Mouse (Mus musculus) small intestine, adult 2 months (tissue): ENCODE results near the gene Mycn. TPM values are rescaled to one million over a fixed set of nuclear protein-coding genes. Genes with fewer than 3 reads are reported as not detected.

Source experiments
- H3K27ac ChIP-seq: fragments of 200-500 bp; 2 replicates; pipeline ENCODE4 v1.5.1; 2012; ENCODE audit warnings: low read depth, low read length, control low read depth, inconsistent platforms; ENCODE audit not compliant: insufficient read depth
- H3K27me3 ChIP-seq: fragments of 200-500 bp; 2 replicates; pipeline ENCODE4 v1.6.1; 2012; ENCODE audit warnings: mild to moderate bottlenecking, moderate library complexity, low read length, inconsistent platforms; ENCODE audit not compliant: control insufficient read depth, insufficient read depth
- H3K36me3 ChIP-seq: fragments of 200-500 bp; 2 replicates; pipeline ENCODE4 v1.6.1; 2012; ENCODE audit warnings: mild to moderate bottlenecking, low read length, control low read depth, inconsistent platforms; ENCODE audit not compliant: control insufficient read depth, insufficient read depth
- H3K4me1 ChIP-seq: fragments of 200-500 bp; 2 replicates; pipeline ENCODE4 v1.6.1; 2012; ENCODE audit warnings: low read length, inconsistent platforms, mixed read lengths; ENCODE audit not compliant: control insufficient read depth, insufficient read depth, insufficient read length
- H3K4me3 ChIP-seq: fragments of 200-500 bp; 2 replicates; pipeline ENCODE4 v1.5.1; 2012; ENCODE audit warnings: low read depth, mild to moderate bottlenecking, control low read depth, inconsistent platforms, low read length, moderate library complexity
- CTCF ChIP-seq: fragments of 200-500 bp; IDR thresholded peaks from 2 replicates; pipeline ENCODE4 v1.5.1; 2012; ENCODE audit warnings: low read depth, mild to moderate bottlenecking, control low read depth, inconsistent platforms, low read length, moderate library complexity, mixed read lengths; ENCODE audit not compliant: insufficient replicate concordance, insufficient read length; ENCODE audit errors: extremely low read depth
- POLR2A ChIP-seq: fragments of 200-500 bp; IDR thresholded peaks from 2 replicates; pipeline ENCODE4 v1.6.1; 2012; ENCODE audit warnings: low read depth, mild to moderate bottlenecking, control low read depth, inconsistent platforms, low read length, moderate library complexity
- WGBS: fragments of 180-500 bp; shearing (Covaris S2); methylation state at CpG from one replicate; pipeline ENCODE4 v1.1.7; 2018; 5-methylcytosine and 5-hydroxymethylcytosine counted together
- polyA plus RNA-seq: library from polyadenylated mRNA; depleted of rRNA; stranded (reverse); fragments of >200 nt; gene quantifications from 2 replicates; pipeline ENCODE4 v1.2.3, GENCODE M21; 2012

The Mycn gene
- polyA plus RNA-seq, 1 experiment = 2.1 TPM

DNA sequence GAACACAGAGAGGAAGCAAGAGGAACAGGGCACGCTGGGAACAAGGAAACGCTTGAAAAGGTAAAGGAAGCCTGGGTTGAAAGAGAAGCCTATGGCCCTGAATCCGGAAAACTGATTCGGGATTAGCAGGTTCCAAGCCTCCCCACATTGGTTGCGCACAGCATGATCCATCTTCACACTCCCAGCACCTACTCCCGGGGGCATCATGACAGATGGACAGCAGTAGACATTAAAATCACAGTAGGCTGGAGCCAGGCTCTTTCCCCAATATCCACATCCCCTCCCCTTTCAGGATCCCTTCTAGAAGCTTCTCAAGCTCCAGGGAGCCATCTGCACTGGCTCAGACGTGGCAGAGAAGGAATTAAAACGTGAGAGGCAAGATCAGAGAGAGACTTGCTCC, 35.4 kb downstream of the Mycn start:
- TF ChIP-seq CTCF = no peak
- no peak for TF ChIP-seq POLR2A
- Histone ChIP-seq H3K27me3 (no peaks in the 10 kb centered on the region; the same call in none of the 2 replicates), H3K27ac (no peak overlapping the region), H3K36me3 (no peaks in the 10 kb centered on the region), H3K4me1 (no peaks in the 10 kb centered on the region), H3K4me3 (no peak overlapping the region)
- 71% methylated on average over 8 of the region's 8 CpGs for WGBS

DNA sequence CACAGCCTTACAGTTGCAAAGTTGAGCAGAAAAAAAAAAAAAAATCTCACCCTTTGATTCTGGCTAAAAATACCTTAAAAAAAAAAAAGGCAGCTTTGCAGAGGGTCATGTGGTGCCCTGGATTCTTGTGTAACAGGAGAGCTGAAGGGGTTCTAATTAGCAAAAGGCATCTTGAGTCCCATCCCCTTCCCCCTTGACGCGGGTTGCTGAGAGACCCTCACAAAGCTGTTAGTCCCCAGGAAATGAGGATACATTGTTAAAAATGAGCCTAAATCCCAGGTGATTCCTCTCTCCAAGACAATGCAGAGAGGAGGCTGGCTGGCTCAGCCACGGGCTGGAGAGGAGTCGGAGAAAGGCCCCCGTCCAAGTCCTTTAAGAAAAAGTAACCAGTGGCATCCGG, 36.6 kb downstream of the Mycn start:
- Histone ChIP-seq H3K4me3 (no peak overlapping the region), H3K36me3 (no peaks in the 10 kb centered on the region), H3K27ac (no peak overlapping the region), H3K27me3 (no peaks in the 10 kb centered on the region; the same call in none of the 2 replicates), H3K4me1 (no peaks in the 10 kb centered on the region)
- no peak for TF ChIP-seq CTCF
- TF ChIP-seq POLR2A = no peak
- 86% methylated on average over 6 of the region's 6 CpGs for WGBS

DNA sequence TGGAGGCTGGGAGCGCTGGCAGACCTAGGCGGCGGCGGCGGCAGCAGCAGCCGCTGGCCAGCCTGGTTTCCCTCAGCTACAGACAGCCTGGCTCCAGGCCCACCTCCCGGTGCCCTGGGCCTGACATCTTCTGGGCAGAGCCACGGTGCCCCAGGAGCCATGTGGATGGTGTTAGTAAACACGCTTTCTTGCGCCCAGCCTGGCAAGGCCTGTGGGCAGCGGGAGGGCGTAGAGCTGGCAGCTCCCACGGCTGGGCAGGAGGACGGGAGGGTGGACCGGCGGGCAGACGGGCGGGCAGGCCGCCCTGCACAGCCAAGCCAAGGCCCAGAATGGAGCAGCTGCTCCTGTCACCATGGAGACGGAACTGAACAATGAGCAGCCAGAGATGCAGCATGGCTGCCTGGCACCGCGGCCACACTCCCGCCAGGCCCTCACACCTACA, 37.2 kb downstream of the Mycn start:
- 60% methylated on average over 23 of the region's 23 CpGs for WGBS
- H3K4me1 ChIP-seq = no peaks in the 10 kb centered on the region
- no peaks in the 10 kb centered on the region for H3K36me3 ChIP-seq
- TF ChIP-seq POLR2A = no peak
- TF ChIP-seq CTCF = no peak
- H3K4me3 ChIP-seq = no peak overlapping the region
- no peaks in the 10 kb centered on the region; the same call in none of the 2 replicates for H3K27me3 ChIP-seq
- no peak overlapping the region for H3K27ac ChIP-seq

DNA sequence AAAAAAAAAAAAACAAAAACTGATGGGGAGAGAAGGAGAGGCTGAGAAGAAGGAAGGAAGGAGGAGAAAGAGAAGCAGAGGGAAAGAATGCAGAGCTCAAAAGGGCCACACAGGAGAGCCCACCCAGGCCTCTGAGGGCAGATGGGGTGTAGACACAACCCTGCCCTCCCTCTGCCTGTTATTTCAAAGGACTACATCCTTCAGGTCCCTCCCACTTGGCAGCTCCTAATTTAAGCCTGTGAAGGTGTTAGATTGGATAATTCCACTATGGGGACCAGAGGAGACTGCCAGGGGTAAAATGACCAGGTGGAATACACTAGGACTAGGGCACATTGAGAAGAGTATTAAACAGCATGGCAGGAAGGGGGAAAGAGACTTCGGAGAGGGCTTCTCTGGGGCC, 37.6 kb downstream of the Mycn start:
- Histone ChIP-seq H3K4me1 (no peaks in the 10 kb centered on the region), H3K36me3 (no peaks in the 10 kb centered on the region), H3K27ac (no peak overlapping the region), H3K27me3 (no peaks in the 10 kb centered on the region; the same call in none of the 2 replicates), H3K4me3 (no peak overlapping the region)
- 40% methylated on average over 1 of the region's 1 CpGs for whole genome bisulfite sequencing
- TF ChIP-seq POLR2A = no peak
- TF ChIP-seq CTCF = no peak

DNA sequence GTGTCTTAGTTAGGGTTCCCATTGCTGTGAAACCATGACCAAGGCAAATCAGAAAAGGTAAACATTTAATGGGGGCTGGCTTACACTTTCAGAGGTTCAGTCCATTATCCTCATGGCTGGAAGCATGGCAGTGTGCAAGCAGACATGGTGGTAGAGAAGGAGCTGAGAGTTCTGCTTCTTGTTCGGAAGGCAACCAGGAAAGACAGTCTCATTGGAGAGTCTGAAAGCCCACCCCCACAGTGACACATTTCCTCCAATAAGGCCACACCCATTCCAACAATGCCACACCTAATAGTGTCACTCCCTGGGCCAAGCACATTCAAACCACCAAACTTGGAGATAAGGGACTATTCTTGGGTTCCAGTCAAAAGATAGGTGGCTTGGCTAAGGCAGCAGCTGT, 39.3 kb downstream of the Mycn start:
- no peak overlapping the region for H3K4me3 ChIP-seq
- TF ChIP-seq POLR2A (no peak), CTCF (no peak)
- H3K4me1 ChIP-seq = no peaks in the 10 kb centered on the region
- no peak overlapping the region for H3K27ac ChIP-seq
- H3K27me3 ChIP-seq = no peaks in the 10 kb centered on the region; the same call in none of the 2 replicates
- WGBS = 96% methylated on average over 1 of the region's 1 CpGs
- no peaks in the 10 kb centered on the region for H3K36me3 ChIP-seq

DNA sequence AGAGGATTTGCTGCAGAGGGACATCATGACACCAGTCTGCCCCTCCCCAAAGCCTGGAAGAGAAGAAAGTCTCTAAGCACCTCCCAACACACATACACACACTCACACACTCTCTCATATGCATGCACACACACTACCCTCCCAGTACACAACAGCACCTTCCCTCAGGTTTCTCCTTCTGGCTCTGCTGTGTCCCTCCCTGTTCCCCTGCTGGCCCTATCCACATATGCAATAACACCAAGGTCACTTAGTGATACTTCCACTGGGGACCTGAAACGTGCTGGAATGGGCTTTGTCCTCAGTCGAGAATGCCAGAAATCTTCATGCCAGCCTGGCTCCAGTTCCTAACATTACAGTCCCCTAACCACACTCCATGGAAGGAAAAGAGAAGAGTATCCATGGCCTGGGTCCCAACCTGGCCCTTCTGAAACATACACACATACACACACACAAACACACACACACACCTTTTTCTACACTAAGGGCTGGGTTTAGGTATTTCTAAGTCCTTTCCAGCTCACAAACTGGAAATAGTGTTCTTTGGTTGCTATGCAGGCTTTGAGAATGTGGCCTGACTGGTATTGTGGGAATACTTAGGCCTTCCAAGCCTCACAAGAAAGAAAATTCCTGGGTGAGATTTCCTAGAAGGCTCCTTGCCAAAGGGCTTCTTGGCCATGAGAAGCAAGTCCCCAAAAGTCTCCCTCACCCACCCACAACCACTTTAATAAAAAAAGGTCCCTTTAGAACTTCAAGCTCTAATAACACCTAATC, 43.2 kb downstream of the Mycn start:
- TF ChIP-seq POLR2A (no peak), CTCF (no peak)
- Histone ChIP-seq H3K4me3 (no peak overlapping the region), H3K36me3 (no peaks in the 10 kb centered on the region), H3K4me1 (no peaks in the 10 kb centered on the region), H3K27ac (no peak overlapping the region), H3K27me3 (no peaks in the 10 kb centered on the region)
- 62% methylated on average over 2 of the region's 2 CpGs for WGBS

DNA sequence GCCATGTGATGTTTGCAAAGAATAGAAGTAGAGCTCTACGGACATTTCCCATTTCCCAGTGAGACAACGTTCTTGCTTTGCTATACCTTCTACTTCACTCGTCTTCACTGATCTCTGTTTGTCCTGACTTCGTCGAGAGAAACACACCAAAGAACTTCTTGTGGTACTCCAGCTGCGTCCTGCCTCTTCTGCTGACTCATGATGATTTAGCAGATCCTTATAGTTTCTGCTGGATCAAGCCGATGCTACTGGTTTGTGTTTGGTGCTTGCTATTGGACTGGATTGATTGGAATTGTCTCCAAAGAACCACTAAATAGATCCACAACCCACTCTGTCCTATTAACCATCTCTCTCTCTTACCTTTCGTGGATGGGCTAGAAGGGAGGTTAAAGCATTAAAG, 47.7 kb downstream of the Mycn start:
- H3K27ac ChIP-seq = no peak overlapping the region
- no peak overlapping the region for H3K4me3 ChIP-seq
- H3K36me3 ChIP-seq = no peaks in the 10 kb centered on the region
- TF ChIP-seq POLR2A = no peak
- WGBS = 91% methylated on average over 8 of the region's 8 CpGs
- no peaks in the 10 kb centered on the region for H3K4me1 ChIP-seq
- no peaks in the 10 kb centered on the region for H3K27me3 ChIP-seq
